Mouse (Mus musculus): ENCODE measurements around the gene Mroh8. TPM values are rescaled to one million over a fixed set of nuclear protein-coding genes. Genes with fewer than 3 reads are reported as not detected.

The Mroh8 gene
- polyA plus RNA-seq, 1 experiment from 2014 or later = 0.20 TPM

DNA sequence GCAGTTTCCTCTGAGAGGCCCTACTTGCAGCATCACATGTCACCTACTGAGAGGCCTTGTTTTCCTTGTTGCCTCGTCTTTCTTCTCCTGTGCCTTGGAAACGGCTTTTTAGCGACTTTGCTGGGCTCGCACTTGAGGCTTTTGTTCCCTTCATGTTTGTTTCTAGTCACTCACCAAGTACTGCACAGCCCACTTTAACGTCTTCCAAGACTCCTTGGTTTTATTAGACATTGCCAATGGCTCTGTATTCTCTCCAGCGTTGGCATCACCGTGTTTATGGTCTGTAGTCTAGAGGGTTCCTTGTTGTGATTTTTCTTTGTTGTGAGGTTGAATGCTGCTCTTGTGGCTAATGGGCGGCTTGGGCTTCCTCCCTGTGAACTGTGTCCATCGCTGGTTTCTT, 23.7 kb upstream of the Mroh8 start:
- 30% methylated on average over 9 of the region's 9 CpGs for WGBS
- Histone ChIP-seq H3K9ac (replicated peaks; ENCODE audit: low read depth, low read length) (no peak overlapping the region), H3K36me3 (ENCODE audit: control insufficient read depth, insufficient read depth, low read length) (peaks cover 45% of the 10 kb centered on the region), H3K9me3 (ENCODE audit: control insufficient read depth, low read length) (no peaks in the 10 kb centered on the region), H3K4me1 (ENCODE audit: control insufficient read depth, insufficient read depth, low read length) (peaks cover 6% of the 10 kb centered on the region; the same call in 1 of the 2 replicates), H3K4me2 (ENCODE audit: low read depth, low read length) (no peak overlapping the region), H3K27me3 (ENCODE audit: control insufficient read depth, insufficient read depth, low read length) (no peaks in the 10 kb centered on the region), H3K27ac (ENCODE audit: low read depth, low read length) (peak overlapping the region; percentile 23; the same call in 1 of the 2 replicates), H3K4me3 (ENCODE audit: low read depth, low read length) (no peak overlapping the region)
- ATAC-seq (ENCODE audit: low read depth) = no peak

DNA sequence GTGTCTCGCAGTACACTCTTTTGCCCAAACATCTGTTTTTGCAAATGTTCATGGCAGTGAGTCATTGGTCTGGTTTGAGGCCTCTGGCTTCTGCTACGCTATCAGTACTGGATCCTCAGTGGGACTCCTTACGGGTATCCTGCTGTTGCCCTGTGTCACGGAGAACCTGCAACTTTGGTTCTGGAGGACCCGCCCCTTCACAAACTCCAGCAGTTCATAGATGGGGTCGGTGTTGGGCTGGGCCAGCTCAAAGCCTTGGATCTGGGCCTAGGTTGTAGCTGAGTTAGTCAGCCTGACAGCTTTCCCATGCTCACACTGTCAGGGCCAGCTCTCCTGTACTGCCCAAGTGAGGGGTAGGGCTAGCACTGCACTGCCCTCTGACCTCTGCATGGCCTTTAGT, 20.7 kb upstream of the Mroh8 start:
- Histone ChIP-seq H3K9me3 (ENCODE audit: control insufficient read depth, low read length) (no peaks in the 10 kb centered on the region), H3K4me2 (ENCODE audit: low read depth, low read length) (no peak overlapping the region), H3K9ac (replicated peaks; ENCODE audit: low read depth, low read length) (no peak overlapping the region), H3K4me3 (ENCODE audit: low read depth, low read length) (no peak overlapping the region), H3K27ac (ENCODE audit: low read depth, low read length) (no peak overlapping the region), H3K36me3 (ENCODE audit: control insufficient read depth, insufficient read depth, low read length) (peaks cover 62% of the 10 kb centered on the region), H3K4me1 (ENCODE audit: control insufficient read depth, insufficient read depth, low read length) (no peaks in the 10 kb centered on the region), H3K27me3 (ENCODE audit: control insufficient read depth, insufficient read depth, low read length) (no peaks in the 10 kb centered on the region)
- 95% methylated on average over 6 of the region's 6 CpGs for WGBS
- ATAC-seq (ENCODE audit: low read depth) = no peak

DNA sequence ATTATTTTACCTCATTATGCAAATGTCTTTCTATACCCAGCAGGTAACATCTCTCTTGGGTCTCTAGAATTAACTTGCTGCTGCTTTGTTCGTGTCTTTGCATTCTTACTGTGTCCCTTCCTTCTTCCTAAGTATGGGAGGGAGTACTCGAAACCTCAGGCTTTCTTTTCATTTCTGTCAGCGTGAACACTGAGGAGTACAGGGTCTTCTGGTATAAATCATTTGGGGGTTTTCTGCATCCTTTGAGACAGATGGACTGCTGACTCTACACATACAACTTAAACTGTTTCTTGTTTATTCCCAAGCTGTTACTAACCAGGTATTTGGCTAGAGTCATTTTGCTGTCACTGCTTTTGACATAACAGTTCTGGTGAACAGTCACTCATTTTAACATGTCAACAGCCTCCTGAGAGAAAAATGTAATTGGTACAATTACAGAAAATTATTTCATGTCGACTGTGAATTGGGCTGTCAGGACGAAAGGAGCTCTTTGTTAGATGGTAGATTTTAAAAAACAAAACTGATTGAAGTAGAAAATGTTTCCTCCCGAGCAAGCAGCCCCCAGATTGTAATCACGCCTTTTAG, 16.8 kb upstream of the Mroh8 start:
- no peak overlapping the region for H3K4me3 ChIP-seq (ENCODE audit: low read depth, low read length)
- WGBS = 75% methylated on average over 7 of the region's 7 CpGs
- no peak overlapping the region for H3K27ac ChIP-seq (ENCODE audit: low read depth, low read length)
- no peaks in the 10 kb centered on the region for H3K27me3 ChIP-seq (ENCODE audit: control insufficient read depth, insufficient read depth, low read length)
- no peaks in the 10 kb centered on the region for H3K9me3 ChIP-seq (ENCODE audit: control insufficient read depth, low read length)
- no peaks in the 10 kb centered on the region for H3K4me1 ChIP-seq (ENCODE audit: control insufficient read depth, insufficient read depth, low read length)
- no peak overlapping the region for H3K4me2 ChIP-seq (ENCODE audit: low read depth, low read length)
- H3K9ac ChIP-seq (replicated peaks; ENCODE audit: low read depth, low read length) = no peak overlapping the region
- ATAC-seq (ENCODE audit: low read depth) = no peak
- H3K36me3 ChIP-seq (ENCODE audit: control insufficient read depth, insufficient read depth, low read length) = peaks cover 58% of the 10 kb centered on the region

GRCm38 (mm10) chr2:157292093-157292492, 12.7 kb upstream of the Mroh8 start:
- Histone ChIP-seq H3K9ac (replicated peaks; ENCODE audit: low read depth, low read length) (no peak overlapping the region), H3K4me2 (ENCODE audit: low read depth, low read length) (no peak overlapping the region), H3K4me1 (ENCODE audit: control insufficient read depth, insufficient read depth, low read length) (no peaks in the 10 kb centered on the region), H3K27ac (ENCODE audit: low read depth, low read length) (no peak overlapping the region), H3K4me3 (ENCODE audit: low read depth, low read length) (no peak overlapping the region), H3K27me3 (ENCODE audit: control insufficient read depth, insufficient read depth, low read length) (no peaks in the 10 kb centered on the region), H3K36me3 (ENCODE audit: control insufficient read depth, insufficient read depth, low read length) (peaks cover 56% of the 10 kb centered on the region), H3K9me3 (ENCODE audit: control insufficient read depth, low read length) (no peaks in the 10 kb centered on the region)
- ATAC-seq (ENCODE audit: low read depth) = no peak
- 13% methylated on average over 2 of the region's 2 CpGs for WGBS

DNA sequence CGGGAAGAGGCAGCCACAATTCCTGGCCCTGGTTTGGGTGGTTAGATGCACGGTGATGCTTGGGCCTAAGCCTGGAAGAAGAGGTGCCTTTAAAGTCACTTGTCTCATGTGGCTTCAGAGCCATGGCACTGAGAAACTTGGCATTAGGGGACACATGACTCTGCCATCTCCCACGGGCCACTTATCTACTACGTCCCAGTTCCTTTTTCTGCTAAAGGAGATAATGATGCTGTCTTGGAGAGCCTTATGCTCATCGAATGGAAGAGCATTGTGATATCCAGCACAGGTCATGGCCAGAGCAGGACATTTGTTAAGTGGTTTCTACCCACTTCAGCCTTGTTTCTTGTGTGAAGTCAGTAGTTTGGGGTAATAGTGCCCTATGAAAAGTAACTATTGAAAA, 9.6 kb upstream of the Mroh8 start:
- Histone ChIP-seq H3K4me2 (ENCODE audit: low read depth, low read length) (no peak overlapping the region), H3K27ac (ENCODE audit: low read depth, low read length) (no peak overlapping the region), H3K9me3 (ENCODE audit: control insufficient read depth, low read length) (no peaks in the 10 kb centered on the region), H3K9ac (replicated peaks; ENCODE audit: low read depth, low read length) (no peak overlapping the region), H3K4me1 (ENCODE audit: control insufficient read depth, insufficient read depth, low read length) (no peaks in the 10 kb centered on the region), H3K36me3 (ENCODE audit: control insufficient read depth, insufficient read depth, low read length) (peaks cover 37% of the 10 kb centered on the region), H3K27me3 (ENCODE audit: control insufficient read depth, insufficient read depth, low read length) (no peaks in the 10 kb centered on the region), H3K4me3 (ENCODE audit: low read depth, low read length) (no peak overlapping the region)
- WGBS = 90% methylated on average over 5 of the region's 5 CpGs
- ATAC-seq (ENCODE audit: low read depth) = no peak

GRCm38 (mm10) chr2:157287542-157287941, 8.2 kb upstream of the Mroh8 start:
- Histone ChIP-seq H3K27me3 (ENCODE audit: control insufficient read depth, insufficient read depth, low read length) (no peaks in the 10 kb centered on the region), H3K36me3 (ENCODE audit: control insufficient read depth, insufficient read depth, low read length) (peaks cover 38% of the 10 kb centered on the region), H3K4me1 (ENCODE audit: control insufficient read depth, insufficient read depth, low read length) (no peaks in the 10 kb centered on the region), H3K4me2 (ENCODE audit: low read depth, low read length) (no peak overlapping the region), H3K9me3 (ENCODE audit: control insufficient read depth, low read length) (no peaks in the 10 kb centered on the region), H3K9ac (replicated peaks; ENCODE audit: low read depth, low read length) (no peak overlapping the region), H3K4me3 (ENCODE audit: low read depth, low read length) (no peak overlapping the region), H3K27ac (ENCODE audit: low read depth, low read length) (no peak overlapping the region)
- no peak for ATAC-seq (ENCODE audit: low read depth)
- 28% methylated on average over 3 of the region's 3 CpGs for WGBS

- H3K27ac ChIP-seq (ENCODE audit: low read depth, low read length) = no peak overlapping the region
- H3K27me3 ChIP-seq (ENCODE audit: control insufficient read depth, insufficient read depth, low read length) = no peaks in the 10 kb centered on the region
- 95% methylated on average over 6 of the region's 6 CpGs for WGBS
- H3K9ac ChIP-seq (replicated peaks; ENCODE audit: low read depth, low read length) = no peak overlapping the region
- peaks cover 5% of the 10 kb centered on the region; the same call in 1 of the 2 replicates for H3K36me3 ChIP-seq (ENCODE audit: control insufficient read depth, insufficient read depth, low read length)
- peaks cover 12% of the 10 kb centered on the region for H3K4me1 ChIP-seq (ENCODE audit: control insufficient read depth, insufficient read depth, low read length)
- H3K4me2 ChIP-seq (ENCODE audit: low read depth, low read length) = no peak overlapping the region
- no peak overlapping the region for H3K4me3 ChIP-seq (ENCODE audit: low read depth, low read length)
- H3K9me3 ChIP-seq (ENCODE audit: control insufficient read depth, low read length) = no peaks in the 10 kb centered on the region
- no peak for ATAC-seq (ENCODE audit: low read depth)
Measured at GRCm38 (mm10) chr2:157283321-157283720, 4.0 kb upstream of the Mroh8 start.

DNA sequence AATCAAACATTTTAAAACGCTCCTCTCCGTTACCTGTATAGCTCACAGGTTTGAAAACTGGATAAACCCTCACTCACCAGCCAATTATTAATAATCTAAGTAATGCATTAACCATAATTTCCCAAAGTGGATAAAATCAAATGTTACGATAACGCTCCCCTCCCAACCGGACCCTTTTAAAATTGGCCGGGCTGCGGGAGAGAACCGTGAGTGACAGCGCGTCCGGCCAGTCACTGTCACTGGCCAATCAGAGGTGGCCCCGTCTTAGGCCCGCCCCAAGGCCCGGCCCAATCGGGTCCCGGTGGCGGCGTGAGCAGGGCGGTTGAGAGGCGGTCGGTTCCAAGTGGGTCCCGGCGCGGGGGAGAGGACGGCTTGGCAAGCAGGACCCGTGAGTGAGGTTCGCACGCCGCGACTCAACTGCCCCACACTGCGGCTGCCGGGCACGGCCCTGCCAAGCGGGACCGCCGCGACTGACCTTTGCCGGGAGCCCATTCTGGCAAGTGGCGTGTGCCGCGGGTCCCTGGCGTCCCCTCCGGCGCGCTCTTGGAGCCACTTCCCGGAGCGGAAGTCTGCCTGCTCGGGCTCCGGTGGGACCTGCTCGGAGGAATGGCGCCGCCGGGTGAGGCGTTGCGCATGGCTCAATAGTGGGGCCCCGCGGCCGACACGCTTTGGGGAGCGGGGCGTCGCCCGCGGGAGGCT, 483 bp downstream of the Mroh8 start, which contains the start of gene Rpn2:
Rpn2 (plus strand) TSS at position 301 of the 699 bp plus-strand sequence.
- peak within 1 kb of the TSS; percentile 92 for H3K27ac ChIP-seq (ENCODE audit: low read depth, low read length)
- peak within 1 kb of the TSS; percentile 90 for H3K9ac ChIP-seq (replicated peaks; ENCODE audit: low read depth, low read length)
- H3K4me1 ChIP-seq (ENCODE audit: control insufficient read depth, insufficient read depth, low read length) = peaks cover 12% of the 10 kb centered on the region
- peak; percentile 100 for ATAC-seq (ENCODE audit: low read depth)
- no peaks in the 10 kb centered on the region for H3K27me3 ChIP-seq (ENCODE audit: control insufficient read depth, insufficient read depth, low read length)
- WGBS = under 1% methylated on average over 63 of the region's 64 CpGs
- peaks cover 5% of the 10 kb centered on the region; the same call in 1 of the 2 replicates for H3K36me3 ChIP-seq (ENCODE audit: control insufficient read depth, insufficient read depth, low read length)
- peak within 1 kb of the TSS; percentile 85 for H3K4me2 ChIP-seq (ENCODE audit: low read depth, low read length)
- H3K9me3 ChIP-seq (ENCODE audit: control insufficient read depth, low read length) = no peaks in the 10 kb centered on the region
- H3K4me3 ChIP-seq (ENCODE audit: low read depth, low read length) = peak within 1 kb of the TSS; percentile 99

- no peak overlapping the region for H3K27ac ChIP-seq (ENCODE audit: low read depth, low read length)
- no peak overlapping the region for H3K4me2 ChIP-seq (ENCODE audit: low read depth, low read length)
- H3K36me3 ChIP-seq (ENCODE audit: control insufficient read depth, insufficient read depth, low read length) = no peaks in the 10 kb centered on the region
- H3K27me3 ChIP-seq (ENCODE audit: control insufficient read depth, insufficient read depth, low read length) = no peaks in the 10 kb centered on the region
- no peak overlapping the region for H3K9ac ChIP-seq (replicated peaks; ENCODE audit: low read depth, low read length)
- WGBS = 83% methylated on average over 6 of the region's 6 CpGs
- ATAC-seq (ENCODE audit: low read depth) = no peak
- H3K4me1 ChIP-seq (ENCODE audit: control insufficient read depth, insufficient read depth, low read length) = no peaks in the 10 kb centered on the region
- H3K9me3 ChIP-seq (ENCODE audit: control insufficient read depth, low read length) = no peaks in the 10 kb centered on the region
- no peak overlapping the region for H3K4me3 ChIP-seq (ENCODE audit: low read depth, low read length)
Measured at GRCm38 (mm10) chr2:157263832-157264231, 15.5 kb downstream of the Mroh8 start.
